Mouse (Mus musculus) heart, postnatal 36 days (tissue): ENCODE measurements around the gene Reep1. TPM values are rescaled to one million over a fixed set of nuclear protein-coding genes. Genes with fewer than 3 reads are reported as not detected.
A peak's percentile ranks its signal among the peaks of the same experiment; 100 is the strongest.

Experiments used
- DNase-seq, 2 experiments: peaks; one replicate each; pipeline ENCODE4 v3.0.0; 2021 to 2022
- intact Hi-C: fragments of 180-260 bp; cut with DNase I; formaldehyde crosslinking; loops from one replicate; pipeline ENCODE4 v1.15.1; 2025
- total RNA-seq, 2 experiments: library from RNA; stranded (reverse); gene quantifications; 2 replicates each; pipeline ENCODE4 v1.2.3; 2021

Gene Reep1
- 10 to 100 TPM; 14.7 to 17.4 TPM for total RNA-seq

DNA sequence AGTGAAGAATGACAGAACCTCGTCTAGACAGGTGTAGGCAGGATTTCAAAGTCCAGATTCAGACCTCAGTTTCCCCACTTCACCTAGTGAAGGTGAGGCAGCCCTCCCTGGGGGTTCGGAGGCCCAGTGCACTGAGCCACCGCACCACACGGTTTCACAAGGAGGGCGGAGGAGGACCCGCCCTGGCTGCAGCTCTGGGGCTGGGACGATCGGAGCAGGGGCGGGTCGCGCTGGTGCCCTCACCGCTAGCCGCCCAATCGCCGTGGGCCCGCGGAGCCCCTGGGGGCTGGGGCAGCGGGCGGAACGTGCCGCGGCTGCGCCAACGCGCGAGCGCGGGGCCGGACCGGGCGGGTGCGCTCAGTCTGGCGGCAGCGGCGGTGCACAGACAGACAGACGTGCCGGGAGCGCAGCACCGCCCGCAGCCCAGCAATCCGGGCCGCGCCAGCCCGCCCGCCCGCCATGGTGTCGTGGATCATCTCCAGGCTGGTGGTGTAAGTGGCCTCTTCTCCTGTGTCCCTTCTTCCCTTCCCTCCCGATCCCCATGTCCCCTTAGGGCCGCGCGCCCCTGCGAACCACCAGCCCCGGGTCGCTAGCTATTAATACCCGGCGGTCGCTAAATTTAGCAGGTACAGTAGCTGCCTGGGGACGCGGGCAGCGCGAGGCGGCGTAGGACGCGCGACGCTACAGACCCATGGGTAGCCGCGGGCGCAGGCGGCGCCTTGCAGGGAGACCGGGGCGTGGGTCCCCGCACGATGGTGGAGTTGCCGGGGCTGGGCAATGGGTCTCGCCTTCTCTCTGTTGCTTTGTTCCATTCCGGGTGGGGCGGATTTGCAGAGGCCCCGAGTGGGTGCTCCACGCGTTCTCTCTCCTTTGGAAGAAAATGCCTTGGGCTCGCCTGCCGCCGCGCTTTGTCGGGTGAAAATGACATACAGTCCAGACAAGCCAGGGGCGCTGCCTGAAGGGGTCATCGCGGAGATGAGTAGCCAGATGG, at the start of gene Reep1:
TSS of gene Reep1 (plus strand) at position 51 of the 991 bp plus-strand sequence.
- DNase-seq: peak; percentile 46 to 47
- intact Hi-C loops: loop anchor here (2.0 kb wide), 1 partner anchor 75 kb away; the partner anchor contains the start of gene Kdm3a

DNA sequence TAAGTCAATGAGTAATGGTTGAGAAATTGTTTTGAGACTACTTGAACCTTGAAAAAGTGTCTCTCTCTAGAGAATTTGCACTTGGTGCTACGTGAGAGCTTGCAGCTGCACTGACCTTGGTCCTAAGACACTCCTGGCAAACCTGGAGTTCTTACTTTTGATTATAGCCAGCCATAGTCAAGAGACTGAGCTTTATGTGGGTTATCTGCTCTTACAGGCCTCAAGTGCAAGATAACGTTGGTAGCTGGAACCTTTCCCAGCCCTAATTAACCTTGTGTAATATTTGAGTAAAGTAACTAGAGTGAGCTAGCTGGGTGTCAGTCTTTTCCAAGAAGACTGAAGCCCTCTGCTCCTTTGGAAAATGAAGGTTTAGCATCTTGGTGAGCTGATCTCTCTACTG, 49.1 kb upstream of the Reep1 start:
- intact Hi-C loops: no loop called here
- DNase-seq: no peak

DNA sequence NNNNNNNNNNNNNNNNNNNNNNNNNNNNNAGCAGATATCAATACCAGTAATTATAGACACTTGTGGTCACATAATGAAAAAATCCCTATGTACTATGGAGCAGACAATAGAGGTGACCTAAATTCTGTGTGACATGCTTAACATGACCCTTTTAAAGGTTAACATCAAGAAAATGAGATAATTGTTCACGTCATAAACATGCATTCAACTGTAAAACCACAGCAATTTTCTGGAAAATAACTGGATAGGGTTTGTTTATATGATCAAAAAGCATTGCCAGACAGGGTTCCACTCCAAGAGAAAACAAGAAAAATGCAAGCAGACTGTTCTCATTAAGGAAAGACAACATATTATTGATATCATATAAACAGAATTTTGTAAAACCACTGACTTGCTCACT, 42.9 kb upstream of the Reep1 start:
- intact Hi-C loops: no loop called here
- no peak for DNase-seq

DNA sequence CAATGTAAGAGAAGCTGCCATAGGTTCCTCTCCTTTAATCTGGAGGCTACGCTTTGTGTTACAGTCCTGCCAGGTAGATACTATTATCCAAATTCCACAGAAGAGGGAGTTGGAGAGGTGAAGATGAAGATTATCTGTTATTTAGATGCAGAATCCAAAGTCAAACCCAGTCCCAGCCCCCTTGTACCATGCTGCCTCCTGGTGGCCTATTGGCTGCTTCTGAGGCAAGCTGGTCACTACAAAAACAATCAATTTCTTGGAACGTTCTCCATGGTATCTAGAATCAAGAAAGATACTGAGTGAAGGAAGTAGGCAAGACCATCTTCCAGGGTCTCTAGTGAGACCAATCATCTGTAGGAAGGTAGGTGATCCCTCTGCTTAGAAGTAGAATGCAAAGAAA, 34.2 kb upstream of the Reep1 start:
- DNase-seq: peak; percentile 7 to 12

DNA sequence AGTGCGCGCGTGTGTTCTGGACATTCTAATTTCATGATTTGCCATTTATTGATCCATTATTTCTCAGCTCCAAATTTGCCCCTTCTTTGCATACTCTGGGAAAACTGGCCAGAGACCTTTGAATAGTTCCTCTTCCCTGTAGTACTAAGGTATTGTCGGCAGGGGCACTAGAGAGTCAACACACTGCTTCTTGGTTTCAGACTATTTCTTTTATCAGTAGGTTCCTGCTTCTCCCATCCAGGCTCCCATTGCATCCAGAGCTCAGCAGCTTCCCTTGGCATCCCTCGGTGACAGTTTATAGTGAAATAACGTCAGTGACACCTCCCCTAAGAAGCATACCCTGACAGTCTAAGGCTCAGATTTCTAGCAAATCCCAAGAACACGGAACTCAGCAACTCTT, 28.5 kb upstream of the Reep1 start:
- no peak for DNase-seq
- intact Hi-C loops: loop anchor here (10.0 kb wide), 1 partner anchor 504 kb away; no protein-coding TSS in a partner anchor

More for the DNA sequence above, 34.2 kb upstream of the Reep1 start:
- intact Hi-C loops: loop anchor here (10.0 kb wide), 1 partner anchor 498 kb away; no protein-coding TSS in a partner anchor

DNA sequence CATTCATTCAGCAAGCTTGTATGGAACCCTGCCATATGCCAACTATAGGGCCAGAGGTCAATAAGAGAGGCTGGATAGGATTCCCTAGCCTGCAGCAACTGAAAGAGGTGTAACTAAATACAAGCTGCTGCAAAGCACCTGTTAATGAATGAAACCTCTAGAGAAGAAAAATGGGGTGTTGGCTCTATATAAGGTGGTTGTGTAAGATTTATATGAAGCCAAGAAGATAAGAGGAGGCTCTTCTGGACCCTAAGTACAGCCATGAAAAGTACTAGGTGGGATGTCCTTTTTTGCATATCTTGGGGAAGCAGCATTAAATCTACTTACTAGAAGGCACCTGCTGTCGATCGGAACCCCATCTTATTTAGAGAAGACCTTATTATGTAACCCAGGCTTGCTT, 12.2 kb upstream of the Reep1 start:
- intact Hi-C loops: no loop called here
- DNase-seq: no peak

DNA sequence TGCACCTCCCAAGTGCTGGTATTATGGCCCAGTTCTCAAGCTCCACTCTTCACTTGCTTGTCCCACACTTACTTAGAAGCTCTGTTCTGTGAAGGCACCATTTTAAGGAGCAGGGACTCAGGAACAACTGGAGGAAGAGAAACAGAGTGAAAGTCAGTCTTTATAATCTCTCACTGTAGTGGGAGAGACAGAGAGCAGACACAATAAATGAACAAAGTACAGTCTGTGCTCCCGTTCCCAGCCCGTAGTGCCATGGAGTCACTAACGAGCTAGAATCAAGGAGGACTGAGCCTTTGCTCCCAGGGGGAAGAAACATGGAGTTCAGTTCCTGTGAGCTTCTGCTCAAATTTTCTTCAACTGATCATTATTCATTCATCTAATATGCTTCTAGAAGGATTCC, 11.8 kb upstream of the Reep1 start:
- intact Hi-C loops: no loop called here
- no peak for DNase-seq

DNA sequence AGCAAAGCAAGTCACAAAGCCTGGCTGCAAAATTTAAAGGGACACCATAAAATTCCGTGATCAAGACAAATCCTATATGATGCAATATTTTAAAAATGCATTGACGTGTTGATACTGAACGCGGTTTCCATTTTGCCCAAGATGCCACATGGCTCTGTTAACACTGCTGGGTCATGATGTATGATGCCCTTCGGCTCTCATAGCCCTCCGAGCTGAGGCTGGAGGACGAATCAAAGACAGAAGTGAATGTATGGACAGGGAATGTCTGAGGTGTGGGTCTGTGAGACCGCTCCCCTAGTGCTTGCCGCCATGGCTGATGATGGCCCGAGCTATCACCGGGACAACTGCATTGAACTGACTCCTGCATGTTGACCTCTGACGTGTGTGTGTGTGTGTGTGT, 490 bp upstream of the Reep1 start:
- DNase-seq: no peak
- intact Hi-C loops: loop anchor here (2.0 kb wide), 1 partner anchor 74 kb away; the partner anchor contains the start of gene Kdm3a

DNA sequence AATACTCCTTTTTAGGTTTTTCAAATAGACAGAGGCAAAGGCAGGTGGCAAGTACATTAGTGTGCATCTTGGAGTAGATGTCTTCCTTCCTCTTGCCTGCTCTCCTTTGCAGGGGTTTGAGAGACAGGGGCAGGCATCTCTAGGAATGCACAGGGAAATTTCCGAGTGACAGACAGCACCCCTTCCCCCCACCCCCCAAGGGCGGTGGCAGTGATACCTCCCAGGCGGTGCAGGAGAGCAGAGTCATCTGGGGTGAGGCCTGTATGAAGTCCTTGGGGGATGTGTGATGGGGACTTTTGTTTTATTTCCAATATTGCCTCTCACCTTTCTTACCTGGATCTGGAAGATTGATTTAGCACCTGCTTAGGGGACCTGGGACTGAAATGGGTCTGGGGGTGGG, 1.2 kb downstream of the Reep1 start:
- no peak for DNase-seq
- intact Hi-C loops: no loop called here

DNA sequence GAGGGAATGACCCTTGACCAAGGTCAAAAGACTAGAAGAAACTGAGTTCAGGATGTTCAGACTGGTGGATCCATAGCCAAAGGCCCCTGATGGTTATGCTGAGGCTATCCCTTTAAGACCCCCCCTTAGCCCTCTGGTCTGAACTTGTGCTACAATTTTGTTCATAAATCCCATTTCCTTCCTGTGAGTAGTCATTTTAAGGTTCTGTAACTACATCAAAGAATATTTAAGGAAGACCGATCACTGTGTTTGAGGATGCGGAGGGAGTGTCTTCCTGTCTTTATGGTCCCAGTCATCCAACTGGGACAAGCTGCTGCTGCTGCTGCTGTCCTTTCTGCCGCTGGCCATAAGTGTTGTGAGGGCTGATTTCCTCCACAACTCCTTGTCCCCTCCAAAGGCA, 3.0 kb downstream of the Reep1 start:
- intact Hi-C loops: no loop called here
- no peak for DNase-seq

DNA sequence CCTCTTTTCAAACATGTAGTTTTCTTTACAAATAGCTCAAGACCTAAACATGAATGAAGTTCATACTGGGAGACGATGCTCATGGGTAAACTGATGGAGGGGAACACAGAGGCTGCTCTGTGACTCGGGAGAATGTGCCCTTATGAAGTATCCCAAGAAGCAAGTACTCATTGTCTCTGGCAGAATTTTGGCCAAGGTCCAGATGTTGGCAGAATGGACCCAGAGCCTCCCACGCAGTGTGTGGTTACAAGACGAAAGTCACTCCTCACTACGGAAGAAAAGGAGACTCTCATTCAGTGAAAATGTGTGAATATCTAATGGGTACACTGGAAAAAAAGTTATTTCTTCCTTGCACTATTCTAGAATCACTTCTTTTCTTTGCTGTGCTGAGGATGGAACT, 3.8 kb downstream of the Reep1 start:
- DNase-seq: no peak

DNA sequence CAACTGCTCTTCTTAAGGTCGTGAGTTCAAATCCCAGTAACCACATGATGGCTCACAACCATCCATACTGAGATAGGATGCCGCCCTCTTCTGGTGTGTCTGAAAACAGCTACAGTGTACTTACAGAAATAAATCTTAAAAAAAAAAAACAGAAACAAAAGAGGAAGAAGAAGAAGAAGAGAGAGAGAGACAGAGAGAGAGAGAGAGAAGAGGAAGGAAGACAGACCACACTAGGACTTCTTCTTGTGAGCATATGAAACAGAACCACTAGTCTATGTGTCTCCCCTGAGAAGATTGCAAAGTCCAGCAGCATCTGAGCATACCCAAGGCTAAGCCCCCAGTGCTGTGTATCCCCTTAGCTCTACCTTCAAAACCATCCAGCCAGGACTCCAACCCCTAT, 6.2 kb downstream of the Reep1 start:
- intact Hi-C loops: no loop called here
- no peak for DNase-seq

More for the DNA sequence above, 3.8 kb downstream of the Reep1 start:
- intact Hi-C loops: no loop called here

DNA sequence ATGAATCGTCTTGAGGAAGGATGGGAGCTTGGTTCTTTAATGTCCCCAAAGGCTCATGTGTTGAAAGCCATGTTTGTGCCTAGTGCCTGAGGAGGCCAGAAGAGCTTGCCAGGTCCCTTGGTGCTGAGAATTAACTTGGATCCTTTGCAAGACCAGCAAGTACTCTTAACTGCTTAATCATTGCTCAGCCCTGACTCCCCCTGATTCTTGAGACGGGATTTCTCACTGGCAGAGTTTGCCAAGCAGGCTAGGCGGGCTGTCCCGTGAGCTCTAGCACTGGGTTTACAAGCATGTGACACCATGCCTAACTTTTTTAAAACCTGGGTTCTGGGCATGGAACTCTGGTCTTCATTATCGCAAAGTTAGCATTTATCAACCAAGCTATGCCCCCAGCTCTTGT, 7.6 kb downstream of the Reep1 start:
- no peak for DNase-seq
- intact Hi-C loops: no loop called here

DNA sequence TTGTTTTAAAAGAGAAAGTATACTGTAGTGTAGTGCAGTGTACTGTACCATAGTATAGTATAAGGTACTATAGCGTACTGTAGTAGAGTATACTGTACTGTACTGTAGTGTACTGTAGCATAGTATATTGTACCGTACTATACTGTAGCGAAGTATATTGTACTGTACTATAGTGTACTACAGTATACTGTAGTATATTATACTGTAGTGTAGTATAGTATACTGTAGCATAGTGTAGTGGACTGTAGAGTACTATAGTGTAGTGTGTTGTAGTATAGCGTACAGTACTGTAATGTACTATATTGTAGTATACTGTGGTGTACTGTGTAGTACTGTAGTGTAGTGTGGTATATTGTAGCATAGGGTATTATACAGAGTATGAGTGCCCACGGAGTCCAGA, 9.1 kb downstream of the Reep1 start:
- DNase-seq: no peak
- intact Hi-C loops: no loop called here

DNA sequence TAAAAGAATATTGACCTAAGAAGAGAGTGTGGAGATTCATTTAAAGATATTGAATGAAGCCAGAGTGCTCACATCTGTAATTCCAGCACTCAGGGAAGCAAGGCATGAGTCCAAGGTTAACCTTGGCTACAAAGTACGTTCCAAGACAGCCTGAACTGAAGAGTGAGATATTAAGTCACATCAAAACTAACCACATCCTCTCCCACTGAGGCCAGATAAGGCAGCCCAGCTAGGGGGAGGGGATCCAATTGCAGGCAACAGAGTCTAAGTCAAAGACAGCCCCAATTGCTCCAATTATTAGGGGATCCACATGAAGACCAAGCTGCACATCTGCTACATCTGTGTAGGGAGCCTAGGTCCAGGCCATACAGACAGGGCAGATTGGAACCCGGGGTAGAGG, 11.0 kb downstream of the Reep1 start:
- intact Hi-C loops: no loop called here
- no peak for DNase-seq

DNA sequence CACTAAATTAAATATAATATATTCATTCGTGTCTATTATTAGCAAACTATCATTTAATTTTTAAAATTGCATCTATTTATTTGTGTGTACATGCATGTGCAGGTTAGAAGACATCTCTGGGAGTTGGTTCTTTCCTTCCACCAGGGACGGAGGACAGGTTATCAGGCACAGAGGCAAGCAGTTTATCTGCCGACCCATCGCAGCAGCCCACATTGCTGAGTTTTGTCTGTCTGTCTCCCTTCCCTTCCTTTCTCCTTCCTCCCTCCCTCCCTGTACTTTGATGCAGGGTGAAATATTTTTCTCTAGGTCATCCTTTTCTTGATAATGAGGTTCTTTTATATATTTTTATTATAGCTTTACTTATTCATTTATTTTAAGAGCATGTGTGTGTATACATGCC, 11.9 kb downstream of the Reep1 start:
- DNase-seq: no peak
- intact Hi-C loops: no loop called here

DNA sequence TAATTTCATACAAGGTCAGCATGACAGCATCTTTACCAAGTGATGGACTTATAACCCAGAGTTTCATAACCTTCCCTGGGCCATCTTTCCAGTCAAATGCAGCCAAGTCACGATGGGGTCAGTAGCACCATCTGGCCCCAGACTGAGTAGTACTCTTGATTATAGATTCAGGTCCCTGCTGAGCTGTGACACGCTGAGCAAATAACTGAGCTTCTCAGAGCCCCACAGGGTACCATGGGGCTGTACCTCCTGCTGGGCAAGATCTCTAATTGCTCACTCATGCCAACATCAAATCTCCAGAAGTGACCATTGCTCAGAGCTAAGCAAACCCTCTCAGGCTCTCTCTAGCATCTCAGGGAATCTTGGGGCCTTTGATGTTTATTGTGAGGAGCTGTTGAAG, 15.6 kb downstream of the Reep1 start:
- DNase-seq: no peak
- intact Hi-C loops: no loop called here

DNA sequence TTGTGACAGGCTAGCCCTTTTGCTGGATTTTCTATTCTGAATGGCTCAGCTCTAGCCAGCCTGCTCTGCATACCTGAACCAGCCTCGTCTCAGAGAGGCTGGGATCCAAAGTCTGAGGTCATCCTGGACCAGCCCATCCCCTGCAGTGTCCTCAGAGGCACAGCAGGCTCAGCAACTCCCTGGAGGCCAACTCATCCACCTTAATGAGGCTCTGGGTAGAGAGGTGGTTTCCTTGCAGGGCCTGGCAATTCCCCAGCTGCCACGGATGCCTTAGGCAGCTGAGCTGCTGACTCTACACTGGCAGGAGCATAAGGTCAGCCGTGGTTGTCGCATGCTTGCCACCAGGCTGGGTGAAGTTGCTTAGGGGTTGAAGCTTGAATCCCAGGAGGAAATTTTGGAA, 16.2 kb downstream of the Reep1 start:
- no peak for DNase-seq
- intact Hi-C loops: no loop called here

DNA sequence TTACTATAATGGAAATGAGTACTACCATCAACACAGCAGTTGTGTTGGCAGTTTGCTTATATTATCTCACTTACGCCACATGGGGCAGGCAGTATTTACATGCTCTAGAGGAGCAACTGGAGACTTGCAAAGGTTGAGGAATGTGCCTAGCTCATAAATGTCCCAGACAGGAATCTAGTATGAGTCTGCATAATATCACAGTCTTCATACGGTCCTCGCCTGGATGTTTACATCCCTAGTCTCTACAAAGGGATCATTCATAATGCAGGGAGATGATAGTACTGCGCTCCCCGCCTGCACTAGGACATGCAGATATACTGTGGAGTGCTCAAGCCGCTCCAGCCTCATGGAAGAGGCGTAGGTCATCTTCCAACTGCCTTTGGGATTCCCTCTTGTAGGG, 19.3 kb downstream of the Reep1 start:
- DNase-seq: no peak
- intact Hi-C loops: no loop called here

DNA sequence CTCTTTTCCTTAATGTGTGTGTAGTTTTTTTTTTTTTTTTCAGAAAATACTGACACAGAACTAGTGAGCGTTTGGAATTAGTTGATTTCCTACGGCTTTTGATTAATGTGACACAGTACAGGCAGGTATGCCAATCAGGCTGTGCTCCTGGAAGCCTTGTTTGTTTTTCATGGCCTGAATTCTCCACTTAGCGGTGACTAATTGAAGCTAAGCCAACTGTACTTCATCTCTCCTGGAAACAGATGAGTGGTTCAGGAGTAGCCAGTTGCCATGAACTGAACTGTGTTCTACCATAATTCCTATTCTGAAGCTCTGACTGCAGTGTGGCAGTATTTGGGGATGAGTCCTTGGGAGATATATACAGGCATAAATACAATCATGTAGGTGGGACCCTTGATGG, 20.9 kb downstream of the Reep1 start:
- no peak for DNase-seq
- intact Hi-C loops: no loop called here

DNA sequence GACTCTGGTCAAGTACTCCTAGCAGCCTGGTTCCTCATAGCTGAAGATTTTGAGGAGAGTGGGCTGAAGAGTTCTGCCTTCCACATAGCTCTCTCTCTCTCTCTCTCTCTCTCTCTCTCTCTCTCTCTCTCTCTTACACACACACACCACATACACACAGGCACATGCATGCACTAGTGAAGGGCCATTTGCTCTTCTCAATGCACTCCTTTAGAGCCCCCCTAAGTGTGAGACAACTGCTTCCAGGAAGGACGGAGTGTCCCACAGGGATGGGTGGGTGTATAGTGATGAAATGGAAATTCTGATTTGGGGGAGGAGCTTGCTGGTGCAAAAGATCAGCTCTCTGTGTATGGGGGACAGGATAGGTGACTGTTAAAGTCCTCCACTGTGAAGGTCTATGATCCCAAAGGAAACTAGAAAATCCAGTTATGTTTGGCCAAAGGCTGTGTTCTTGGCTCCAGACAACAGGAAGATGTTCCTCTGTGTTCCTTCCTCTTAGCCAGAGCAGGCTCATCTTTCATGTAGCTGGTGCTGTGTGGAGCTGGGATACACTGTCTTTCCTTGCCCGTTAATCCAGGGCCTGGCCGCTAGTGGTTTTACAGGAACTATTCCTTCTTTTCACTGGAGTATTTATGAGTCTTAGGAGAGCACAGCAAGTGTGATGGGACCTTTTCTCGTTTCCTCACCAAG, 27.7 kb downstream of the Reep1 start:
- intact Hi-C loops: no loop called here
- DNase-seq: no peak

DNA sequence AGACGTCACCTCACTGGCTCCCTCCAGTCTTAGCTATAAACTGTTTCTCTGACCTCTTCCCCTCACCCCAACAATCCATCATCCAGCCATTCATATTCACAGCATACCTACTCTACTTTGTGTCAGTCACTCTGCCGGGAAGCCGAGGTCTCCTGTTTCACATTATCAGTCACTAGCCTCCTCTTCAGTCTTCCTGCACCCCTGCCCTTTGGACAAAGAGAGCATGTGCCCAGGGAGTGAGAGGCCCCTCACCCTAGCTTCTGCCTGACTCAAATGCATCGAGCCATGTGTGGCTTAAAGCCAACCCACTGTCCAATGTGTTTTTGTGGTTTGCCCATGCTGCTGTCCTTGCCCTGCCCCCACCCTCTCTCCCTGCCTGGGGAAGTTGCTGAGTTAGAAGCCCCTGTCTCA, 28.2 kb downstream of the Reep1 start:
- no peak for DNase-seq
- intact Hi-C loops: no loop called here
